Mouse (Mus musculus): Measurements from ENCODE around the gene Sf3b1. TPM values are rescaled to one million over a fixed set of nuclear protein-coding genes. Genes with fewer than 3 reads are reported as not detected.
"Not testable (repeated sequence)": the region's sequence is repeated elsewhere in the genome, so short reads cannot be mapped to it uniquely, and the experiment has no call there.

The Sf3b1 gene
- polyA plus RNA-seq, 1 experiment from 2014 or later = 313 TPM

GRCm38 (mm10) chr1:55027966-55028365, 685 bp upstream of the Sf3b1 start:
- ATAC-seq (ENCODE audit: insufficient read depth) (no peak), DNase-seq (no peak)
- Histone ChIP-seq H3K9me3 (ENCODE audit: low read depth, low read length) (no peaks in the 10 kb centered on the region), H3K4me2 (peak overlapping the region; percentile 82), H3K27ac (ENCODE audit: low read depth) (no peak overlapping the region), H3K27me3 (ENCODE audit: insufficient read depth, low read length) (no peaks in the 10 kb centered on the region), H3K9ac (peak overlapping the region; percentile 99; the same call in 1 of the 2 replicates), H3K4me3 (ENCODE audit: low read depth, low read length) (peak overlapping the region; percentile 98), H3K36me3 (ENCODE audit: insufficient read depth) (no peaks in the 10 kb centered on the region), H3K4me1 (ENCODE audit: insufficient read depth) (peaks cover 5% of the 10 kb centered on the region; the same call in 1 of the 2 replicates)
- TF ChIP-seq CTCF (IDR thresholded peaks at IDR 0.05; ENCODE audit: low read depth) = no peak
- 83% methylated on average over 1 of the region's 1 CpGs for WGBS

- H3K9ac ChIP-seq = peak overlapping the region; percentile 99
- ATAC-seq (ENCODE audit: insufficient read depth) = peak; percentile 59
- WGBS = under 1% methylated on average over 55 of the region's 55 CpGs
- peak; percentile 61 for DNase-seq
- H3K27me3 ChIP-seq (ENCODE audit: insufficient read depth, low read length) = no peaks in the 10 kb centered on the region
- no peaks in the 10 kb centered on the region for H3K9me3 ChIP-seq (ENCODE audit: low read depth, low read length)
- H3K4me2 ChIP-seq = peak overlapping the region; percentile 82
- H3K36me3 ChIP-seq (ENCODE audit: insufficient read depth) = 0 out of 2 replicates have a peak, but pooled peaks cover 2% of the 10 kb centered on the region
- TF ChIP-seq CTCF (IDR thresholded peaks at IDR 0.05; ENCODE audit: low read depth) = no peak
- peaks cover 5% of the 10 kb centered on the region; the same call in 1 of the 2 replicates for H3K4me1 ChIP-seq (ENCODE audit: insufficient read depth)
- H3K4me3 ChIP-seq (ENCODE audit: low read depth, low read length) = peak overlapping the region; percentile 98
- H3K27ac ChIP-seq (ENCODE audit: low read depth) = peak overlapping the region; percentile 97
Observed at GRCm38 (mm10) chr1:55026444-55027252, 633 bp downstream of the Sf3b1 start.

- Histone ChIP-seq H3K27ac (ENCODE audit: low read depth) (peak overlapping the region; percentile 97; the same call in 1 of the 2 replicates), H3K4me2 (peak overlapping the region; percentile 82), H3K4me1 (ENCODE audit: insufficient read depth) (peaks cover 5% of the 10 kb centered on the region; the same call in 1 of the 2 replicates), H3K27me3 (ENCODE audit: insufficient read depth, low read length) (no peaks in the 10 kb centered on the region), H3K9ac (peak overlapping the region; percentile 99), H3K36me3 (ENCODE audit: insufficient read depth) (0 out of 2 replicates have a peak, but pooled peaks cover 2% of the 10 kb centered on the region), H3K4me3 (ENCODE audit: low read depth, low read length) (peak overlapping the region; percentile 98), H3K9me3 (ENCODE audit: low read depth, low read length) (no peaks in the 10 kb centered on the region)
- ATAC-seq (ENCODE audit: insufficient read depth) (no peak), DNase-seq (peak; percentile 48)
- WGBS = 6% methylated on average over 10 of the region's 10 CpGs
- TF ChIP-seq CTCF (IDR thresholded peaks at IDR 0.05; ENCODE audit: low read depth) = 0 out of 2 replicates have a peak, but pooled peaks have one; percentile 11
Observed at GRCm38 (mm10) chr1:55025656-55026430, 1.4 kb downstream of the Sf3b1 start.

- no peak overlapping the region for H3K4me3 ChIP-seq (ENCODE audit: low read depth, low read length)
- TF ChIP-seq CTCF (IDR thresholded peaks at IDR 0.05; ENCODE audit: low read depth) = no peak
- H3K4me1 ChIP-seq (ENCODE audit: insufficient read depth) = peaks cover 5% of the 10 kb centered on the region; the same call in 1 of the 2 replicates
- H3K27me3 ChIP-seq (ENCODE audit: insufficient read depth, low read length) = no peaks in the 10 kb centered on the region
- H3K9me3 ChIP-seq (ENCODE audit: low read depth, low read length) = no peaks in the 10 kb centered on the region
- H3K36me3 ChIP-seq (ENCODE audit: insufficient read depth) = peaks cover 23% of the 10 kb centered on the region
- no peak overlapping the region for H3K4me2 ChIP-seq
- DNase-seq (no peak), ATAC-seq (ENCODE audit: insufficient read depth) (no peak)
- no peak overlapping the region for H3K27ac ChIP-seq (ENCODE audit: low read depth)
- no peak overlapping the region for H3K9ac ChIP-seq
Observed at GRCm38 (mm10) chr1:55021907-55022306, 5.4 kb downstream of the Sf3b1 start.

- ATAC-seq (ENCODE audit: insufficient read depth) (no peak; the same call in 1 of the 2 replicates), DNase-seq (peak; percentile 24)
- peaks cover 89% of the 10 kb centered on the region for H3K36me3 ChIP-seq (ENCODE audit: insufficient read depth)
Observed at GRCm38 (mm10) chr1:55012513-55012912, 14.8 kb downstream of the Sf3b1 start.

GRCm38 (mm10) chr1:55008313-55008712, 19.0 kb downstream of the Sf3b1 start:
- peak; percentile 29 for TF ChIP-seq CTCF (IDR thresholded peaks at IDR 0.05; ENCODE audit: low read depth)
- H3K4me2 ChIP-seq; H3K27ac ChIP-seq (ENCODE audit: low read depth); DNase-seq; ATAC-seq (ENCODE audit: insufficient read depth); H3K4me1 ChIP-seq (ENCODE audit: insufficient read depth); H3K9ac ChIP-seq; H3K4me3 ChIP-seq (ENCODE audit: low read depth, low read length); H3K27me3 ChIP-seq (ENCODE audit: insufficient read depth, low read length); H3K9me3 ChIP-seq (ENCODE audit: low read depth, low read length): not testable (repeated sequence)
- 91% methylated on average over 2 of the region's 2 CpGs for WGBS
- H3K36me3 ChIP-seq (ENCODE audit: insufficient read depth) = peaks cover 85% of the 10 kb centered on the region

More at GRCm38 (mm10) chr1:55012513-55012912, 14.8 kb downstream of the Sf3b1 start:
- no peak overlapping the region for H3K27ac ChIP-seq (ENCODE audit: low read depth)
- no peak overlapping the region for H3K4me2 ChIP-seq
- peak; percentile 15; the same call in 1 of the 2 replicates for TF ChIP-seq CTCF (IDR thresholded peaks at IDR 0.05; ENCODE audit: low read depth)
- H3K27me3 ChIP-seq (ENCODE audit: insufficient read depth, low read length) = no peaks in the 10 kb centered on the region
- WGBS = 57% methylated on average over 3 of the region's 3 CpGs
- no peaks in the 10 kb centered on the region for H3K9me3 ChIP-seq (ENCODE audit: low read depth, low read length)
- no peaks in the 10 kb centered on the region for H3K4me1 ChIP-seq (ENCODE audit: insufficient read depth)
- H3K9ac ChIP-seq = no peak overlapping the region
- no peak overlapping the region for H3K4me3 ChIP-seq (ENCODE audit: low read depth, low read length)

Measured in lung, embryonic 14.5 days (tissue).